ENCODE assay signal across 15 mouse cellular contexts in the genomic region with DNA sequence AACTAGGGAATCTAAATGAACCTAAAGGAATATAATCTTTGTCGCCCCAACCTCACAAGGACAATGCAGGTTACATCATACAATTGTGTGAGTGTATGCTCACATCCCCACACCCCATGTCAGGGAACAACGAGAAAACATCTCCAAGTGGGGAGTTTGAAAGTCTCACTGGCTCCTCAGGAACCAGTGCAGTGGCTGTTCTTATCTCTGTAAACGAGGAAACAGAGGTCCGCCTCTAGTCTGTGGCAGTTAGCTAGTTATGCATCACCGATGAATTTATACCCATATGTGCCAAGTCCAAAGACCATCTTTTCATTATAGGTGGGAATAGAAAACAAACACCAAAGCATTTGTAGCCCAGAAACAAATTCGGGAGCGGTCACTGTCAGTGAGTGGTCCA.
"Had no signal": no experiment of that assay in that cellular context is flagged by ENCODE, and none has a peak within 500 bp of the region (broad histone marks: within the 10 kb centered on the region; RNA-seq: fewer than 3 reads in every experiment).

No protein-coding gene starts in this region.

- ATAC-seq: lung, postnatal 0 days; midbrain, embryonic 13.5 days; midbrain, embryonic 15.5 days had no signal

- H3K4me3 ChIP-seq: lung, embryonic 15.5 days; midbrain, embryonic 13.5 days; midbrain, embryonic 15.5 days; neural tube, embryonic 12.5 days; stomach, embryonic 15.5 days had no signal

- H3K9me3 ChIP-seq: lung, embryonic 15.5 days; midbrain, embryonic 13.5 days; midbrain, embryonic 15.5 days; neural tube, embryonic 12.5 days; stomach, embryonic 15.5 days had no signal

- H3K9ac ChIP-seq: lung, embryonic 15.5 days; midbrain, embryonic 13.5 days; midbrain, embryonic 15.5 days; neural tube, embryonic 12.5 days; stomach, embryonic 15.5 days had no signal

- H3K27ac ChIP-seq: lung, embryonic 15.5 days; macrophage; midbrain, embryonic 13.5 days; midbrain, embryonic 15.5 days; neural tube, embryonic 12.5 days; stomach, embryonic 15.5 days; stomach, postnatal 0 days had no signal

- DNase-seq: lung, adult 18-20 months; lung, postnatal 14 days; lung, postnatal 36 days; right cerebral cortex, postnatal 14 days; thymus, adult 2 months; thymus, postnatal 25 days; thymus, postnatal 4 days had no signal

- H3K27me3 ChIP-seq: lung, embryonic 15.5 days; midbrain, embryonic 13.5 days; midbrain, embryonic 15.5 days; neural tube, embryonic 12.5 days; stomach, embryonic 15.5 days had no signal

- H3K36me3 ChIP-seq: midbrain, embryonic 15.5 days had no signal
